Mouse (Mus musculus) midbrain, embryonic 12.5 days (tissue): ENCODE measurements around the gene Cfap54. TPM values are rescaled to one million over a fixed set of nuclear protein-coding genes. Genes with fewer than 3 reads are reported as not detected.

ENCODE experiments used
- ATAC-seq: fragments of 200-750 bp; cut with Nextera tagmentation; 2 replicates; pipeline ENCODE4 v1.8.0; 2017; ENCODE audit warnings: low read depth, moderate TSS enrichment, moderate library complexity; ENCODE audit not compliant: low FRiP score
- H3K27ac ChIP-seq: fragments of 300-500 bp; sonication (generic); replicated peaks from 2 replicates; pipeline ENCODE4 v1.5.1; 2016; ENCODE audit warnings: mild to moderate bottlenecking
- H3K27me3 ChIP-seq: fragments of 300-500 bp; sonication (generic); 2 replicates; pipeline ENCODE4 v1.6.1; 2016; ENCODE audit warnings: mild to moderate bottlenecking
- H3K36me3 ChIP-seq: fragments of 300-500 bp; sonication (generic); 2 replicates; pipeline ENCODE4 v1.6.1; 2016
- H3K4me1 ChIP-seq: fragments of 300-500 bp; sonication (generic); 2 replicates; pipeline ENCODE4 v1.6.1; 2016
- H3K4me2 ChIP-seq: fragments of 300-500 bp; sonication (generic); replicated peaks from 2 replicates; pipeline ENCODE4 v1.6.1; 2016; ENCODE audit warnings: mild to moderate bottlenecking, moderate library complexity
- H3K4me3 ChIP-seq: fragments of 300-500 bp; sonication (generic); 2 replicates; pipeline ENCODE4 v1.5.1; 2016; ENCODE audit warnings: mild to moderate bottlenecking
- H3K9ac ChIP-seq: fragments of 300-500 bp; sonication (generic); replicated peaks from 2 replicates; pipeline ENCODE4 v1.6.1; 2016; ENCODE audit warnings: mild to moderate bottlenecking, moderate library complexity
- H3K9me3 ChIP-seq: fragments of 300-500 bp; sonication (generic); 2 replicates; pipeline ENCODE4 v1.6.1; 2016; ENCODE audit warnings: mild to moderate bottlenecking
- WGBS: fragments of 180-500 bp; shearing (Covaris S2); methylation state at CpG from one replicate; pipeline ENCODE4 v1.1.7; 2016; 5-methylcytosine and 5-hydroxymethylcytosine counted together
- polyA plus RNA-seq: library from polyadenylated mRNA; unstranded; fragments of >200 nt; fragmentation: Nextera tagmentation; extraction: Ambion mirVana; gene quantifications from 2 replicates; pipeline ENCODE4 v1.2.1, GENCODE M21; 2016

The Cfap54 gene
- polyA plus RNA-seq, 1 experiment from 2014 or later, result 1.3 TPM

DNA sequence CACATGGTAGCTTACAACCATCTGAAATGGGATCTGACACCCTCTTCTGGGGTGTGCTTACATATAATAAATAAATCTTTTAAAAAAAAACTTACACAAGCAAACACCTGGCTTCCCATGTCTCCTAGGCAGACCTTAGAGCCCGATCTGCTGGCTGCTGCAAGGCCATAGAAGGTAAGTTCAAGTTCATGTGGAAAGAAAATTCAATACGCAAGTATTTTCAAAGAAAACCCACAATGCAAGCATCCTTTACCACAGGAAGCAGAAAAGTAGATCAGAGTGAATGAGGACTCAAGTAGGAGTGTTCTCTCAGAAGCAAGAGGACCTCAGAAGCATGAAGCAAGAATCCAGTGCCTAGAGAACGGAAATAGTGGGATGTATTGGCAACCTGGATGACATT is 39.6 kb downstream of the Cfap54 start:
- no peak for ATAC-seq

DNA sequence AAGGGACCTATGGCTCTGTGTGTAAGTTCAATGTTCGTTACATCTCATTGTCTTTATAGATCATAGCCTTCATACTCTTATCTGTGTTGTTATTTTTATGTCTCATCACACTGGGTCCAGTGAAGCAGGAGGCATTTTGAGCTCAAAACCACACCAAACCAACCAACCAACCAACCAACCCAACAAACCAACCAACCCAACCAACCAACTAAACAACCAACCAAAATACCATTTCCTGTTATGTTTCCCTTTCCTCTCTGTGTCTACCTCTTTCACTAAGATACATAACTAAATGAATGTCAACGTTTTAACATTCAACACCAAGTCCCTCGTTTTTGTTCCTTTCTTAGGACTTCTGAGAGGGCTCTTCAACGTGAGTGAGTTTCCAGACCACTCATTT is 40.0 kb downstream of the Cfap54 start:
- Histone ChIP-seq H3K4me3 (no peak overlapping the region), H3K9ac (no peak overlapping the region), H3K36me3 (no peaks in the 10 kb centered on the region), H3K27ac (no peak overlapping the region), H3K4me2 (no peak overlapping the region), H3K9me3 (no peaks in the 10 kb centered on the region), H3K4me1 (no peaks in the 10 kb centered on the region; the same call in 1 of the 2 replicates), H3K27me3 (no peaks in the 10 kb centered on the region)
- no peak for ATAC-seq
- 70% methylated on average over 4 of the region's 4 CpGs for WGBS

More for the DNA sequence above, 39.6 kb downstream of the Cfap54 start:
- Histone ChIP-seq H3K4me1 (no peaks in the 10 kb centered on the region; the same call in 1 of the 2 replicates), H3K27ac (no peak overlapping the region), H3K27me3 (no peaks in the 10 kb centered on the region), H3K4me3 (no peak overlapping the region), H3K4me2 (no peak overlapping the region), H3K9ac (no peak overlapping the region), H3K9me3 (no peaks in the 10 kb centered on the region), H3K36me3 (no peaks in the 10 kb centered on the region)
- WGBS, result 91% methylated on average over 3 of the region's 3 CpGs

DNA sequence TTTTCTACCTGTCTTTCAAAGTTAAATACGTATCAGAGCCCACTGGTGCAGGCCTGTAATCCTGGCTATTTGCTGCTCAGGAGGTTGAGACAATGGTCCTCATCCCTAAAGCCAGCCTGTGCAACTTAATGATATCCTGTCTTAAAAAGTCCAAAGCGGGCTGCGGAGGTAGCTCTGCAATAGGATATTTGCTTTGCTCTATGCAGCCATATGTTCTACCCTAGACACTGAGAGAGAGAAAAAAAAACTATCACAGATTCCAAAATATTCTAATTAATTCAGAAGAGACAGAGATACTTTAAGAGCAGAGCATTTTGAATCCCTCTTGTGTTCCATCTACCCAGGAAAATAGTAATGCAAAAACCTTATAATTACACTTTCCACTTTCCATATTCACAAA is 44.9 kb downstream of the Cfap54 start:
- Histone ChIP-seq H3K9me3 (no peaks in the 10 kb centered on the region), H3K4me3 (no peak overlapping the region), H3K9ac (no peak overlapping the region), H3K27me3 (no peaks in the 10 kb centered on the region), H3K4me1 (no peaks in the 10 kb centered on the region; the same call in 1 of the 2 replicates), H3K4me2 (no peak overlapping the region), H3K36me3 (no peaks in the 10 kb centered on the region), H3K27ac (no peak overlapping the region)
- ATAC-seq, result no peak
- 73% methylated on average over 3 of the region's 3 CpGs for whole genome bisulfite sequencing

DNA sequence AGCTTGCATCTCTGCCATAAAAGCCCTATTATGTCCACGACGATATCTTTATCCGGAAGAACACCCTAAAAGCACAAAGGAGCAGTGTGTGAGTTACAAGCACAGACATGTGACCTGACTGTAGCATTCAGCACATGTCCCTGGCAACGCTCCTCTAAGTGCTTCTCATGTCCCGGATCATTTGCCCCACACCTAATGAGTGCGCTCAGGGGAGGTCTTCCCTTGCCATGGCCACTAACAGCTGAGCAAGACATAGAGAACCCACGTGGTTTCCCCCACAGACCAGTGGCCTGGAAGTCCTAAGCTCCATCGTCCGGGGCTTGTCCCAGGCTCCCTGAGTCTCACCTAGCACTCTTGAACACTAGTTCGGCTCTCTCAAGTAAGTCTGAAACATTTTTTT is 45.9 kb downstream of the Cfap54 start:
- H3K9me3 ChIP-seq, result no peaks in the 10 kb centered on the region
- WGBS, result 67% methylated on average over 10 of the region's 10 CpGs
- ATAC-seq, result no peak

DNA sequence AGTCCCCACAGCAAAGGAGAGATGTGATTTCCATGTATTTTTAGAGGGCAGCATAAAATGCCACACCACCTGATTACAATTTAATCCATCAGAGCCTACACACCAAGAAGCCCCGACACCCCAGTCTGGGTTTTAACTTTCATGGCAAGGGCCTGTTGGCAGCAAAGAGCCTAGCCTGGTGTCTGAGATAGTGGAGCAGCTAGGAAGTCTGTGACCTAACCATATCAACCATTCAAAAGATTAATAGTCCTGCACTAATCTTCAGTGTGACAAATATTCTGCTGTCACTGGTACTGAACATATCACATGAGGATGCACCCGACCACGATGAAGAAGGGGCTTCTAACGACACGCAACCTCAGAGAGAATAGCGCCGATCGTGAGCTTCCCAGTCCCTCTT is 58.1 kb downstream of the Cfap54 start:
- no peak overlapping the region for H3K9ac ChIP-seq
- no peak overlapping the region for H3K4me2 ChIP-seq
- H3K27ac ChIP-seq, result no peak overlapping the region
- no peak for ATAC-seq
- H3K36me3 ChIP-seq, result no peaks in the 10 kb centered on the region
- H3K27me3 ChIP-seq, result no peaks in the 10 kb centered on the region
- no peak overlapping the region for H3K4me3 ChIP-seq
- H3K4me1 ChIP-seq, result no peaks in the 10 kb centered on the region
- H3K9me3 ChIP-seq, result no peaks in the 10 kb centered on the region
- WGBS, result 88% methylated on average over 8 of the region's 8 CpGs

More for the DNA sequence above, 45.9 kb downstream of the Cfap54 start:
- H3K4me1 ChIP-seq, result no peaks in the 10 kb centered on the region; the same call in 1 of the 2 replicates
- no peak overlapping the region for H3K9ac ChIP-seq
- no peak overlapping the region for H3K4me2 ChIP-seq
- no peaks in the 10 kb centered on the region for H3K27me3 ChIP-seq
- no peaks in the 10 kb centered on the region for H3K36me3 ChIP-seq
- no peak overlapping the region for H3K4me3 ChIP-seq
- H3K27ac ChIP-seq, result no peak overlapping the region

- Histone ChIP-seq H3K4me2 (no peak overlapping the region), H3K4me1 (no peaks in the 10 kb centered on the region; the same call in 1 of the 2 replicates), H3K27ac (0 out of 2 replicates have a peak overlapping the region, but pooled peaks have one; percentile 17), H3K9ac (no peak overlapping the region), H3K4me3 (no peak overlapping the region), H3K36me3 (no peaks in the 10 kb centered on the region), H3K9me3 (peaks cover 8% of the 10 kb centered on the region; the same call in 1 of the 2 replicates), H3K27me3 (no peaks in the 10 kb centered on the region)
- ATAC-seq, result no peak
- WGBS, result 36% methylated on average over 8 of the region's 8 CpGs
Measured at GRCm38 (mm10) chr10:93014059-93014795, 67.2 kb downstream of the Cfap54 start.

- Histone ChIP-seq H3K27me3 (no peaks in the 10 kb centered on the region), H3K9ac (no peak overlapping the region), H3K4me2 (no peak overlapping the region), H3K27ac (no peak overlapping the region), H3K9me3 (peaks cover 8% of the 10 kb centered on the region; the same call in 1 of the 2 replicates), H3K36me3 (no peaks in the 10 kb centered on the region), H3K4me1 (no peaks in the 10 kb centered on the region; the same call in 1 of the 2 replicates), H3K4me3 (no peak overlapping the region)
- ATAC-seq, result no peak
- 78% methylated on average over 14 of the region's 14 CpGs for WGBS
Measured at GRCm38 (mm10) chr10:93011085-93011484, 70.3 kb downstream of the Cfap54 start.

- Histone ChIP-seq H3K4me3 (no peak overlapping the region), H3K9ac (no peak overlapping the region), H3K27me3 (no peaks in the 10 kb centered on the region), H3K27ac (no peak overlapping the region), H3K4me2 (no peak overlapping the region), H3K4me1 (no peaks in the 10 kb centered on the region; the same call in 1 of the 2 replicates), H3K36me3 (no peaks in the 10 kb centered on the region), H3K9me3 (no peaks in the 10 kb centered on the region)
- 92% methylated on average over 3 of the region's 3 CpGs for WGBS
- ATAC-seq, result no peak
Measured at GRCm38 (mm10) chr10:93006970-93007369, 74.4 kb downstream of the Cfap54 start.

DNA sequence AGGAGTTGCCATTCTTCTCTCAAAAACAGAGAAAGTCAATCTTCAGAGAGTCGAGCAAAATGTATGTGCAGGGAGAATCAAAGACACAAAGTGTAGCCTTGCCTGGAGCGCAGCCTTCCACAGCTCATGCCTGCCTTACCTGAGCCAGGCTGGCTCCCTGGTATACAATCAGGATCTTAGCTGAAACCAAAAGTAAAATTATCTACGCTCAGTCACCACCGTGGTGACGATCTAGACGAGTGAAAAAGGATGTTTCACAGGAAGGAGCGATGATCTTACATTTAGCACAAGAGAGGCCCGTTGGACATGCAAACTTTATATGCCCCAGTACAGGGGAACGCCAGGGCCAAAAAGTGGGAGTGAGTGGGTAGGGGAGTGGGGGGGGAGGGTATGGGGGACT is 75.0 kb downstream of the Cfap54 start:
- no peak for ATAC-seq
- Histone ChIP-seq H3K27ac (no peak overlapping the region), H3K36me3 (no peaks in the 10 kb centered on the region), H3K4me2 (no peak overlapping the region), H3K4me3 (no peak overlapping the region), H3K9me3 (no peaks in the 10 kb centered on the region), H3K4me1 (no peaks in the 10 kb centered on the region; the same call in 1 of the 2 replicates), H3K9ac (no peak overlapping the region), H3K27me3 (no peaks in the 10 kb centered on the region)
- 84% methylated on average over 9 of the region's 9 CpGs for WGBS

DNA sequence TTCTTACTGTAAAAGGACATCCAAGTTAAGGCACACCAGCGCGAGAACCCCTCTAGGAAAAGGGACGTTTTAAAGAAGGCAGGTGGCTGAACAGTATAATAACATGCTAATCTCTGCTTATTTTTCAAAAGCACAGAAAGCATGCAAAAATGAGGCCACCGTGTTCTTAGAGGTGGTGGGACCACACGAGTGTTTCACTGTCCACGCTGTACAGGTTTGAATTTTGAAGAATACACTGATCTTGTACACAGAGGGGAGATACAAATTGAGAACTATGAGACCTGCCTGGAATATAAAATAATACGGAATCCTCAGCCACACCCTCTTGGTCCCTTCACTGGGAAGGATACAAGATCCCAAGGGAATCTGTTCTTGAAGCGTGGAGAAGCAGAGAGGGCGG is 82.9 kb downstream of the Cfap54 start:
- Histone ChIP-seq H3K9me3 (no peaks in the 10 kb centered on the region), H3K36me3 (no peaks in the 10 kb centered on the region), H3K27me3 (no peaks in the 10 kb centered on the region), H3K4me1 (no peaks in the 10 kb centered on the region), H3K27ac (no peak overlapping the region), H3K4me3 (no peak overlapping the region), H3K4me2 (no peak overlapping the region), H3K9ac (no peak overlapping the region)
- WGBS, result 81% methylated on average over 9 of the region's 9 CpGs
- ATAC-seq, result no peak

GRCm38 (mm10) chr10:92995186-92995585 is 86.2 kb downstream of the Cfap54 start:
- Histone ChIP-seq H3K4me1 (no peaks in the 10 kb centered on the region), H3K9me3 (no peaks in the 10 kb centered on the region), H3K4me3 (no peak overlapping the region), H3K4me2 (no peak overlapping the region), H3K9ac (no peak overlapping the region), H3K27ac (no peak overlapping the region), H3K27me3 (no peaks in the 10 kb centered on the region), H3K36me3 (no peaks in the 10 kb centered on the region)
- 91% methylated on average over 7 of the region's 7 CpGs for WGBS
- ATAC-seq, result no peak

DNA sequence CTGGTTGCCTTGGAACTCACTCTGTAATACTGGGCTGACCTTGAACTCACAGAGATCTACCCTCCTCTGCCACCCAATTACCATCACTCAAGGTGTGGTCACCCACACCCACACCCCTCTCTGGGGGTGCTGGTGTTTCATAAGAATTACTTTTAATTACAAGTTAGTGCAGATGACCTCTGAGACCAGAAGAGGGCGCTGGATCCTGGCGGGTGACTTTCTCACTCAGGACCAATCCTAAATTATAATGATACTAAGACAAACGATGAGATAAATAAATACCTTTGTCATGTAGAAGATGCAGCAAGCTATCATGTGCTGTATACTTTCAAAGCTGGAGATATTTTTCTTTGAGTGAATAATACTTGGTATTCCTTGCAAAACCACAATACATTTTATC is 87.1 kb downstream of the Cfap54 start:
- WGBS, result 56% methylated on average over 3 of the region's 3 CpGs
- no peaks in the 10 kb centered on the region for H3K4me1 ChIP-seq
- no peak overlapping the region for H3K27ac ChIP-seq
- H3K4me2 ChIP-seq, result no peak overlapping the region
- H3K9me3 ChIP-seq, result no peaks in the 10 kb centered on the region
- no peak overlapping the region for H3K4me3 ChIP-seq
- no peaks in the 10 kb centered on the region for H3K36me3 ChIP-seq
- H3K27me3 ChIP-seq, result no peaks in the 10 kb centered on the region
- no peak overlapping the region for H3K9ac ChIP-seq
- ATAC-seq, result no peak

GRCm38 (mm10) chr10:92992526-92992925 is 88.9 kb downstream of the Cfap54 start:
- no peak overlapping the region for H3K4me2 ChIP-seq
- no peaks in the 10 kb centered on the region for H3K4me1 ChIP-seq
- no peak overlapping the region for H3K27ac ChIP-seq
- H3K9ac ChIP-seq, result no peak overlapping the region
- no peak overlapping the region for H3K4me3 ChIP-seq
- no peaks in the 10 kb centered on the region for H3K36me3 ChIP-seq
- ATAC-seq, result no peak
- H3K27me3 ChIP-seq, result no peaks in the 10 kb centered on the region
- no peaks in the 10 kb centered on the region for H3K9me3 ChIP-seq
